Mouse (Mus musculus) myocyte (in vitro differentiated cells): ENCODE results near the gene Hes7.

Source experiments
- MAX ChIP-seq: IDR thresholded peaks from one replicate; pipeline ENCODE4 v1.6.1; 2011; ENCODE audit warnings: low read depth, mild to moderate bottlenecking, control low read depth
- MYOD1 ChIP-seq, 3 experiments: IDR thresholded peaks; one replicate each; pipeline ENCODE4 v1.6.1; 2011; ENCODE audit warnings: control low read depth in 2 of 3, low read depth in 2 of 3, mild to moderate bottlenecking in 2 of 3, moderate library complexity in 1 of 3; ENCODE audit not compliant: insufficient read length in 2 of 3, control insufficient read depth in 1 of 3
- POLR2A ChIP-seq: IDR thresholded peaks from one replicate; pipeline ENCODE4 v1.6.1; 2011; ENCODE audit warnings: low read depth, mild to moderate bottlenecking, control low read depth, moderate library complexity; ENCODE audit not compliant: insufficient read length
- POLR2AphosphoS2 ChIP-seq: IDR thresholded peaks from one replicate; pipeline ENCODE4 v1.6.1; 2011; ENCODE audit warnings: low read depth, control low read depth; ENCODE audit not compliant: insufficient read length
- TCF12 ChIP-seq: IDR thresholded peaks from one replicate; pipeline ENCODE4 v1.6.1; 2011; ENCODE audit warnings: mild to moderate bottlenecking, control low read depth; ENCODE audit not compliant: poor library complexity, insufficient read depth, severe bottlenecking
- USF1 ChIP-seq: IDR thresholded peaks from one replicate; pipeline ENCODE4 v1.6.1; 2011; ENCODE audit warnings: low read depth, mild to moderate bottlenecking, control low read depth, moderate library complexity

DNA sequence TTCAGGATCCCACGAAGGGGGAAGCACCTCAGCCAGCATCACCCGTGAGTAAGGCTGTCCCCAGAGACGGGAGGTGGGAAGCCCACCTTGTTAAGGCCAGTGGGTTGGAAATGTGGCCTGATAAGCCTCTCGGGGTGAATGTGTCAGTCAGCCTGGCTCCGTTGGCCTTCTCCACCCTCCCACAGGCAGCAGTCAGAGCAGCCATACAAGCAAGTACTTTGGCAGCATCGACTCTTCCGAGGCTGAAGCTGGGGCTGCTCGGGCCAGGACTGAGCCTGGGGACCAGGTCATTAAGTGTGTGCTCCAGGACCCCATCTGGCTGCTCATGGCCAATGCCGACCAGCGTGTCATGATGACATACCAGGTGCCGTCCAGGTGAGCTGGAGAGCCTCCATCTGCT is 12.5 kb upstream of the Hes7 start:
- TF ChIP-seq MYOD1 (IDR thresholded peaks at IDR 0.05; ENCODE audit: control insufficient read depth in 1 of 3, insufficient read length in 2 of 3, low read depth in 2 of 3): no peak
- no peak for TF ChIP-seq TCF12
- TF ChIP-seq POLR2A: no peak
- no peak for TF ChIP-seq USF1
- peak; percentile 14 for TF ChIP-seq POLR2AphosphoS2
- TF ChIP-seq MAX: no peak
